Mouse (Mus musculus) brain, embryonic 14.5 days (tissue): ENCODE results near the gene Zc3h10.

Source experiments
- CTCF ChIP-seq: fragments of 200-500 bp; IDR thresholded peaks from 2 replicates; pipeline ENCODE4 v1.5.1; 2012; ENCODE audit warnings: inconsistent platforms, mild to moderate bottlenecking, moderate library complexity, borderline replicate concordance; ENCODE audit not compliant: insufficient read depth, insufficient read length; ENCODE audit errors: extremely low read depth
- POLR2A ChIP-seq: fragments of 200-500 bp; IDR thresholded peaks from 2 replicates; pipeline ENCODE4 v1.6.1; 2012; ENCODE audit warnings: mild to moderate bottlenecking, inconsistent platforms, borderline replicate concordance; ENCODE audit not compliant: poor library complexity, insufficient read depth, insufficient read length, severe bottlenecking; ENCODE audit errors: extremely low read depth

DNA sequence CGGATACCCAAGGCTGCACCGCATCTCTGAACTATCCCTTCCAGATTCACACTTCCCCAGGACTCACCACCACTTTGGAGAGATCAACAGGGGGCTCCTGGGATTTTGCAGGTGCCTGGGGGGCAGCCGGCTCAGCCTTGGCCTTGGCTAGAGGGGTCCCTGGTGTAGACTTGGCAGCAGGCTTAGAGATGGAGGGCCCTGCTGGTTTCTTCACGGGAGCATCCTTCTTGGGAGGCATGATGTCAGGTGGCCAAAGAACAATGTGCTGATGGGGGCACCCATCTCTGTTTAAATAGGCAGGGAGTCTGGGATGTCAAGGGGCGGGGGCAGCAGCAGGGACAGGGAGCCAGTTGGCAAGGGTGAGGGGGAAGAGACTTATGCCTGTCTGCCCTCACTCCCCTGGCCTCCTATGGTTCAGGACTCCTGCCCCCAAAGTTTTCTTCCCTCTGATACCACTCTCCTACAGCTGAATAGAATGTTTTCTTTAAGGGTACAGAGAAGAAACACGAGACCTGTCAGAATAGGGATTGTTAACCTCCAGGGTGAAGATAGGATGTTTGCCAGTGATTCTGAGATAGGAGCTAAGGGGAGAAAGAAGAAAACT is 50.3 kb downstream of the Zc3h10 start:
- TF ChIP-seq CTCF, result no peak
- no peak for TF ChIP-seq POLR2A
